Mouse (Mus musculus) cerebellum, adult 2 months (tissue): Measurements from ENCODE around the gene Tmem259.

Experiments
- CTCF ChIP-seq: fragments of 200-500 bp; IDR thresholded peaks from 2 replicates; pipeline ENCODE4 v1.5.1; 2011; ENCODE audit warnings: low read depth, mild to moderate bottlenecking, control low read depth, low read length, moderate library complexity, borderline replicate concordance; ENCODE audit not compliant: insufficient read depth
- POLR2A ChIP-seq: fragments of 200-500 bp; IDR thresholded peaks from 2 replicates; pipeline ENCODE4 v1.6.1; 2011; ENCODE audit warnings: low read length, control low read depth, borderline replicate concordance; ENCODE audit not compliant: insufficient read depth

GRCm38 (mm10) chr10:80002829-80003228 is 18.7 kb upstream of the Tmem259 start:
- TF ChIP-seq POLR2A = no peak
- no peak for TF ChIP-seq CTCF
